Mouse (Mus musculus): ENCODE measurements at regions not wholly inside any gene's neighbourhood (a gene's known extent, or its start where the extent isn't known, plus 50 kb on each side); places are given as distances from the start of the nearest gene placed in this dataset.

DNA sequence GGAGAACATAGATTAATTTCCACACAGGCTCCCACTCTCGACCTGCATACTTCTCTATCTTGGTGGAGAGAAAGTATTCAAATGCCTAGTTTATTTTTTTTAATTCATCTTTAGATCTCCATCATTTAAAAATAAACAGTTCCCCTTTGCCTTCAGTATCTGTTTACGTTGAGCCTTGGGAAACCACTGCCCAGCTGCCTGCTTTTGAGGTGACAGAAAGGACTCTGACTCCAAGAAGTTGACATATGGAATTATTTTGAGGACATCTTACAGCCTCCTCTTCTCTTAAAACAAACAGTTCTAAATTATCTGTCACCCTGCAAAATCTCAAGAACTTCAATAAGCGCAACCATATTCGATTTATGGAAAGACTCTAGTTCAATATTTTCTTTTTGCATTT lies 186.4 kb downstream of the Npr3 start:
- TF ChIP-seq CTCF (IDR thresholded peaks at IDR 0.05; ENCODE audit: low read depth) (no peak), EP300 (IDR thresholded peaks at IDR 0.05; ENCODE audit: low read depth) (no peak)
